Mouse (Mus musculus) thymus, postnatal 25 days (tissue): Measurements from ENCODE around the gene Hipk1.

Source experiments
- DNase-seq: peaks from one replicate; pipeline ENCODE4 v3.0.0; 2022

The Hipk1 gene

DNA sequence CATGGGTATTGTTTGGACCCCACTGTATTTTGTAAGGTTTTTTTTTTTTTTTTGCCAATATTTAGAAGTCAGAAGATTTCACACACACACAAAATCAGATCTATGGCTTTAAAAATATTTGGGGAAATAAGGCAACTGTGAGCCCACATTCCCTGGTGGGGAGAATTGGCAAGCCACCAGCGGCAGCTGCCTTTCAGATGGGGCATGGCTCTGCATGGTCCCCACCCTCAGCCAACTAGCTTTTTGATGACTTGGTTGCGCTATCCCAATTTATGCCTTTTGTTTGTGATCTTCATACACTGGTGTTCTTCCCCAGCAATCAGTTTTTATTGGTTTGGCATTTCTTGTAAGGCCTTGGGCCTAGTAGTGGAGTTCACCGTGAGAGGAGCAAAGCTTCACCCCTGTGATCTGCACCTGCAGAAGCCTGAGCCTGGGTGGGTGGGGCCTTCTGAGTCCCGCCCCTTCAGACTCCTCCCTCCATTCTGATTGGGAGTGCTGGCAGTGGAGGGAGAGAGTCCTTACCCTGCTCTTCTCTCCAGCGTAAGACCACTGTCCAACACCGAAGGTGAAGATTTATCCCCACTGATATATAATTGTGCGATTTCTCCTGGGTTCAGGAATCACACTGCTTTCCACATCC lies 77.0 kb downstream of the Hipk1 start:
- DNase-seq = peak; percentile 56

DNA sequence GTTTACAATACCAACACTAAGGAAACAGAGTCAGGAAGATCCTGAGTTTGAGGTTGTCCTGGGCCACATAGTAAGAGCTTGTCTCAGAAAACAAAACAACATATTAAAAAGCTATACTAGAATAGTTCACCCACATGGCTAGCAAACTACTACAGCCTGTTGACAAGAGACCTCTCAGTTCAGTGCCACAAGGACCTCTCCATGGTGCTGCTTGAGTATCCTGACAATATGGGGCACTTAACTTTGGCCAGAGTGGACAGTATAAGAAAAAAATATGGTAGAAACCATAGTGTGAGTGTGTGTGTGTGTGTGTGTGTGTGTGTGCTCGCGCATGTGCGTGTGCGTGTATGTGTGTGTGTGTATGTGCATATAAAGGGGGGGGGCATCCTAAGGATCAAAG lies 79.2 kb downstream of the Hipk1 start:
- no peak for DNase-seq

DNA sequence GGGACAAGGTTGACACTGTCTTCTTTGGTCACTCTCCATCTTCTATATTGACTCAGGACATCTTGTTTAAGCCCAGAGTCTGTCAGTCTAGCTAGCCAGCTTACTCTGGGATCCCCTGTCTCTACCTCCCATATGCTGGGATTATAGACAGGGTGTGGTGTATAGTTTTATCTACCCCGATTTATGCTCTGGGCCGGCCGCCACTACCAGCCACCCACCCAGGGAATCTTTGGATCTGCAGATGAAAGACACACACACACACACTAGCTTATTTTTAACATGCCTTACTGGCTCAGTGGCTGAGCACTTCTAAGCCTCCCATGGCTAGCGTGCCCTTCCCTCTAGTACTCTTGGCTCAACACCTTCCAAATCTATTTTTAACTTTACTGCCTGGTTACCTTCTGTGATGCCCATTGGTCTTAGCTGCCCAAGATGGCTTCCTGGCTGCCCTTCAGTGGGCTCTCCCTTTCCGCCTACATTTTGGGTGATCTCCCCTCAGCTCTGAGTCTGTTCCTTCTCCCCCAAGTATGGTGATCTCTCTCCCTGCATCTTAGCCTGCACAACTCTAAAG lies 81.8 kb downstream of the Hipk1 start:
- DNase-seq = no peak

DNA sequence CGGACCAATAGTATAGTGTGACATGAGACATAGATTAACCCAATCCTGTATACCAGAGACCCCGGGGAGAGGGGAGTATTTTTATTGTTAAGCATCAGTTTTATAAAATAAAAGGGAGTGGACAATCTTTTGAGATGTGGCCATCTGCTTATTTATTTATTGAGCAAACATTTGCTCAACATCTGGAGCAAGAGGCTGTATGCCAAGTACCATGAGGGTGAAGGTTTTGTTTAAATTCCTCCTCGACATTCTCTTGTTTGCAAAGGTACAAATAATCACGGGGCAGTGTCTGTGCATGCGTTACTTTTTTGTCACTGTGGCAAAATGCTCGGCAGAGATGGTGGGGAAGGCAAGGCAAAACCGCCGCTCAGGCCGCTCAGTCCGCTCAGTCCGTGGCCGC lies 85.9 kb downstream of the Hipk1 start:
- DNase-seq = no peak

DNA sequence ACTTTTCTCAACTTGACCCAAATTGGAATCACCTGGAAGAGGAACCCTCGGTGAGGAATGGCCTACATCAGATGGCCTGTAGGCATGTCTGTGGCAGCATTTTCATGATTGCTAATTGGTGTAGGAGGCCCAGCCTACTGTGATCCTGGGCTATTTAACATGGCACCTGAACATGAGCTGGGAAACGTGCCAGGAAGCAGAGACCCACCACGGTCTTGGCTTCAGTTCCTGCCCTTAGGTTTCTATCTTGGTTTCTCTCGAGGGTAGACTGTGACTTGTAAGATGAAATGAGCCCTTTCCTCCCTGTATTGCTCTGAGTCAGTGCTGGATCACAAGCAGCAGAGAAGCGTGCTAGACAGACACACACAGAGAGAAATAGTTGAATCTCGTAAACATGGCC lies 86.7 kb downstream of the Hipk1 start:
- no peak for DNase-seq

DNA sequence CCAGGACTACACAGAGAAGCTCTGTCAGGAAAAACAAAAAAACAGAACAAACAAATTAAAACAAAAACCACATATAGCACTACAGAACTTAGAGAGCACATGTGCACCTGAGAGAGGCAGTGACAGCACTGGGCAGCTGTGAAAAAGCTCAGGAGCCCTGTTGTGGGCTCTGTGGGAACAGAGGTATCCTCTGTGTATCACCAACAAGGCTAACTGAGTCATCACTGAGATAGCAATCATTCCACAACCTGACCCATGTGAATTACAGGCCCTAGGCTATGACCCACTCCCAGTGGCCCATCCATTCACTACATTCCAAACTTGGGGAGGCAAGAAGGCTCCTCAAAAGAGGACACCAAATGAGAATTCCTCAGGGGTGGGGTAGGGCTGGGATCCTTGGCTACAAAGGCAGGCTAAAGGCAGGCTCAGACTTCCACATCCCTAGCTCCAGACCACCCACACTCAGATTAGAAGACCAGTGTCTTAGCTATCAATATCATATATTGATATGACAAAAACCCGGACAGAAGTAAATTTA lies 94.9 kb downstream of the Hipk1 start:
- no peak for DNase-seq

DNA sequence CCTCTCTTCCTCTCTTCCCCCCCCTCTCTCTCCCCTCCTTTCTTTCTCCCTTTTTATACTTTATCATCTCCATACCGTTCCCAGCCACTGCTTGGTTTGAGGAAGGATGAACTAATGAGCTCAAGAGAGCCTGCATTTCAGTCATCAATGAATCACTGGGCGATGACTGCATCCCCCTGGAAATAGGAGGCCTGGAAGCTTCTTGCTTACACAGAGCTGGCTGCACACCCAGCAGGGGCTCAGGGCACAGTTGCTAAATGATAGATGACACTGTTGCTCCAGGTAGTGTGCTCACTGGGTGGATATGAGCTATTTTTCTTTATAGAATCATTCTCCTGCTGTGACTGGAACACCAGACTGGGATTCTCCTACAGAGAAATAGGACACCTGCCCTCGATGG lies 95.8 kb downstream of the Hipk1 start:
- DNase-seq = no peak

DNA sequence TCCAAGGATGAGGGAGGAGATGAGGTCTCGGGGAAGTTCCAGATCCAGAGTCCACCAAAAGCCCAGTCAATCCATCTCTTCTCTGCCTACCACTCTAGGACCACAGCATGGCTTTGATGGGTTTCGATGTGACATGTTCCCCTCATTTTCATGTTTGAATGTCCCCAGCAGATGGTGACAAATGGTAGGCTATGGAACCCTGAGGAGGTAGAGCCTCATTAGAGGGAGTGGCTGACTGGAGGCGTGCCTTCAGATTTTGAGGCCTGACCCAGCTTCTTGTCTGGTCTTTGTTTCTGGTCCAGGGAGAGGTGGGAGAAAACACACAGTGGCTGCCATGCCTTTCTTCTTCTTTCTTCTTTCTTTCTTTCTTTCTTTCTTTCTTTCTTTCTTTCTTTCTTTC lies 100.9 kb downstream of the Hipk1 start:
- peak; percentile 9 for DNase-seq
